Mouse (Mus musculus): ENCODE measurements around the gene Slamf8.

- no peak for TF ChIP-seq POLR2A (IDR thresholded peaks at IDR 0.05; ENCODE audit: borderline replicate concordance, extremely low read depth, insufficient read depth, insufficient read length, poor library complexity, severe bottlenecking)
- no peak for TF ChIP-seq CTCF (IDR thresholded peaks at IDR 0.05; ENCODE audit: borderline replicate concordance, extremely low read depth, insufficient read depth, insufficient read length)
Measured at GRCm38 (mm10) chr1:172614654-172615053, 24.3 kb upstream of the Slamf8 start.

Measured in brain, embryonic 14.5 days (tissue).